Mouse (Mus musculus) frontal cortex, postnatal 25 days (tissue): ENCODE results near the gene Adar.

Experiments
- DNase-seq, 2 experiments: peaks; one replicate each; pipeline ENCODE4 v3.0.0; 2022; ENCODE audit warnings: low spot score in 2 of 2

Gene Adar

DNA sequence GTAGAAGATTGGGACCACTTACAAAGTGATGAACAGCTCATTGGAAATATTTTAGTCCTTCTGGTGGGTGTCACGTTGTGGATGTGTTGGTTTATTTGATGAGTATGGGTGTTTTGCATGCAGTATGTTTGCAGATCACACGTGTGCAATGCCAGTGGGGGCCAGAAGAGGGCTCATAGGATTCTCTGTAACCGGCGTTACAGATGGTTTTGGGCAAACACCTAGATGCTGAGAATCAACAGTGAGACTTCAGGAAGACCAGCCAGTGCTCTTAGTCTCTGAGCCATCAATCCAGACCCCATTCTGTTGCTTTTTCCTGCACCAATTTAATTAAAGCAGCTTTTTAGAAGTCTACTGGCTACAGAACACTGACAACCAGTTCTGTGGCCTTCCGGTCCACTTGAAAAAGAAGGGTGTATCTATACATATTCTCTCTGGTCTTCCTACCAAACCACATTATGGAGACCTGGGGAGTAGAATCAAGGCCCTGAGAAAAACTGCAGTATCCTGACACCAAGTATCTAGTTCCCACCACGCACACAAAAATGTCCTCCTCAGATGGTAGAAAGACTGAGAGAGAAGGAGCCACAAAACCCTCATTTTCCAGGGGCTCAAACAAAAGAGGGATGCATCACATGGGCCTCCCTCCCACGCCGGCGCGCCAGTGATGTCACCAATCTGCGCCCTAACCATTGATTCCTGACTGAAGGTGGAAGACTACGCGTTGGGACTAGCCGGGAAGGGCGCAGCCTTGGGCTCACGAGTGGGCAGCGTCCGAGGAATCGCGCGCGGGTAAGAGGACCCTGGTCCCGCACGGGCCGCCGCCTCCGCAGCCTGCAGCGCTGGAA lies at the start of gene Adar:
TSS of gene Adar (plus strand) at position 664 of the 848 bp plus-strand sequence.
- peak; percentile 88 to 94 for DNase-seq

DNA sequence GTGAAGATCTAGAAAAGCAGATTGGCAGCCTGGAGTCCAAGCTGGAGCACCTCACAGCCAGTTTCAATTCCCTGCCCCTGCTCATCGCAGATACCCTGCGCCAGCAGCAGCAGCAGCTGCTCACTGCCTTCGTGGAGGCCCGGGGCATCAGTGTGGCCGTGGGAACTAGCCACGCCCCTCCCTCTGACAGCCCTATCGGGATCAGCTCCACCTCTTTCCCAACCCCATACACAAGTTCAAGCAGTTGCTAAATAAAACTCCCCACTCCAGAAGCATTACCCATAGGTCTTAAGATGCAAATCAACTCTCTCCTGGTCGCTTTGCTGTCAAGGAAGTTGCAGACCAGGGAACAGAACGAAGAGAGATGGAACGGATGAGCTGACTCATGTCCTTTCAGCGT lies 47.7 kb upstream of the Adar start:
- DNase-seq = no peak

DNA sequence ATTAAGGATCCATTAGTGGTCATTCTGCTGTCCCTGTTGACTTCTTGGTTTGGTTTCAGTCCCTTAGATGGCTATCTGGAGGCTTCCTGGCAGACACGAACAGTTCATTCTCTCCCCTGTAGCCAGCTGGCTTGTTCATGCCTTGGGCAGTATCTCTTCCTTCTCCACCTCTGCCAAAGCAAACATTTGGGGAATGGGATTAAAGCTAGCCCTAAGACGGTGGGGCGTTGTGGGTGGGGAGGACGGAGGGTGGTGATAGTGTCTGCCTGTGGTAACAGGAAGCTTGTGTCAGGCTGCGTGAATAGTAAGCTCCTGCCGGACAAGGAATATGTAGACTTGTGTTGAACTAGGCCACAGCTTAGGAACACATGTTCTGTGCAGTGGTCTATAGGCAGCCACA lies 43.5 kb upstream of the Adar start:
- DNase-seq = no peak

DNA sequence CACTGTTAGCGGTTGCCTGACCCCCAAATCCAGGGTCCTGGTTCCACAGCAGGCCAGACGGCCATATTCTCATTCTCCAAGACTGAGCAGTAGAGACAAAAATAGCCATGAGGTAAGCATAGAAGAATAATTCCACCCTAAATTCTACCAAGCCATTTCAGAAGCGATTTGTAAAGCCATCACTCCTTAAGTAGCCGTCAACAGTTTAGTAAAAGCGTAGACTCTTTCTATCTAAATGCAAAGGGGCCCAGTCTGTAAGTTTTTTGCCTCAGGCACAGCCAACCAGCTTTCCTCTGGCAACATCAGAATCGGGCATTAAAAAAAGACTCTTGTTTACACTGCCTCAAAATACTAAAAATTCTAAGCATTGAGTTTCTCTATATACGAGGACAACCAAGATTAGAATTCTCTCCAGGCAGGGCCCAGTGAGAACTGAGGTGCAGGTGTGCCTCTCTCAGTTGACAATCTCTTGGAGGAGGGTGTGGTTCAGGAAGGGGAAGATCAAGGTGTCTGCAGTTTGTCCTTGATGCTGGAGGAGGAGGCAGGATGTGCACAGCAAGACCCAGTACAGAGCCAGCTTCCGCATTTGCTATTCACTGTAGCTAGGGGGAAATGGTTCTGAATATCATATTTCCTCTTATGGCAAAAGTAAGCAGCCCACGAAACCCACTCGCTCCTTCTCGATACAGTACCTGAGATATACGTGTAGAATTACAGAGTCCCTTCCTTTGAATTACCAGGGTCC lies 42.1 kb upstream of the Adar start:
- no peak for DNase-seq

DNA sequence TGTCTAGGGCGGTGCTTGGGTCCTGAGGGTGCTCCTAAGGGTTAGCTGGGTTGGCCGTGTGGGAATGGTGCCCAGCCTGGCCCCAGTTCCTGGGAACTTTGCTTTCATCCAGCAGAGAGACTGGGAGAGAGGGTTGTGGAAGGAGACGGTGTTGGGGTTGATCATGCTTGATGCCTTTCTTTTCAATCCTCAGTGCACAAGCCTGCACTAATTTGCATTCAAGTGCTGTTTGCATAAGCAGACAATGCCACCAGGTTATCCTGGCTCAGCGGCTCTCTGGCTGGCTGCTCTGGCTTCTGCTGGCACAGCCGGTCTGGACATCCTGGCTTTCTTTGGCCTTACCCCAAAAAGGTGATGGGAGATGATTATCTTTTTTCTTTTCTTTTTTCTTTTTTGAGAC lies 37.2 kb upstream of the Adar start:
- no peak for DNase-seq

DNA sequence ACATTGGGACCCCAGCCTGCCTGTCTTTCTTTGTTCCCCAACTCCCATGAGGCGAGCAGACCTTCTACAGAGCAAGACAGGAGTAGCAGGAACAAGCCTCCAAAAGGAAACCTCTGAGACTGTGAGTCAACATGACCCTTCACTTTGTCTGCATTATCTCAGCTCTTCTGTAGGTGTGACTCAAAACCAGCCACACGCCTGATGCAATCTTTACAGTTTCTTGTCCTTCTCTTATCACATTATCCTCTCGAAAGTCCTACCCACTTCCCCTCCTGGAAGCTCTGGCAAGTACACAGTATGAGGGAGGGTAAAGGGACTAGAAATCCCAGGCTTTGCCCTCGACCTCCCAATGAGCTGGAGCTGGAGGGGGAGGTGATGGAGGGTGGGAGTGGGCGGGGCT lies 28.8 kb upstream of the Adar start:
- no peak for DNase-seq

DNA sequence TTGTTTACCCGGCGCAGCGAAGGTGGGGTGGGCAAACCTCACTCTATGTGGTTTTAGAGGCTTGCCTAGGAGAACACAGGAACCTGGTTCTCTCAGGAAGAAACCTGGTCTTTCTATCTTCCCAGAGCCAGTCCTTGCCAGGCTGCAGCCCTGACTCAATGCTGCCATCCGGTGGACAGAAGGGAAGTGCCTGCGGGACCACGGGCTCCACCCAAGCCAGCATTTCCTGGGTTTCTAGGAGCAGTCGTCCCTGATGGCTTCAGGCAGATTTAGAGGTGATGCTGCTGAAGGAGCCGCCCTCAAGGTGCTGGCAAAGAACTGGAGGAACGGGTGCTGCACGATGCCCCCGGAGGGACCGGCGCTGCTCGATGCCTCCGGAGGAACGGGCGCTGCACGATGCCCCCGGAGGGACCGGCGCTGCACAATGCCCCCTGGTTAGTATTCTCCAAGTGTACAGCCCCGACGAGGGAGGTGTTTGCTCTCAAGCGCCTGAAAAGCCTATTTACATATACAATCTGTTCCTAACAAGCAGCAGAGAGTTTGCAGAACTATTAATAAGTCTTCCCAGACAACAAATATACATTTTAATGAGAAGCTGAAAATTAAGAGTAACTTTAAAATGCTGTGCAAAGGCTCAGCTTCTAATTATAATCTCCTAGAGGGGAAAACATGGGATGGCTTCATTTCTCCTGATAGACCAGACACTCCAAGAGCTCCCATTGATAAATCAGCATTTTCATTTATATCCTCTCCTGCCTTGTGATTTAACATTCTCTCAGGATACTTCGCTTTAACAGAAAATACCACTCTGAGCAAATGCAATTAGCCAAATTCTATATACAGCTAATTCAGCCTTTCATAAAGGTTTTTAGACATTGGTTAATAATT lies 25.9 kb upstream of the Adar start:
- peak; percentile 90 to 91 for DNase-seq

DNA sequence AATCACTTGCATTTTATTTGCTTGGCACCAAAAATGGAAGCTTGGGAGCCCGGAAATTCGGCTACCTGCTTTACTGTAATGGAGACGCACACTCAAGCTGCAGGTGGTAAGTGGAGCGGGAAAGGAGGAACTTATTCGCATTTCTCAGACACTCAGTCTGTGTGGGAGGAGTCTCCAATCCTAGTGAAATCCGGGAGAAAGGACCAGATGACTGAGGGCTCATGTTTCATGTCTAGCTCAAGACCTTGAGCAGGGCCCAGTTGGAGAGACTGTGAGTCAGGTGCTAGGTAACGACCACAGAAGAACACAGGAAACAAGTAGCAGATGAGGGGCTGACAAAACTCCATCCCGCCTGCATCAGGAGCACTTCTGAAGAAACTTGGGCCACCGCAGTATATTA lies 23.0 kb upstream of the Adar start:
- no peak for DNase-seq

DNA sequence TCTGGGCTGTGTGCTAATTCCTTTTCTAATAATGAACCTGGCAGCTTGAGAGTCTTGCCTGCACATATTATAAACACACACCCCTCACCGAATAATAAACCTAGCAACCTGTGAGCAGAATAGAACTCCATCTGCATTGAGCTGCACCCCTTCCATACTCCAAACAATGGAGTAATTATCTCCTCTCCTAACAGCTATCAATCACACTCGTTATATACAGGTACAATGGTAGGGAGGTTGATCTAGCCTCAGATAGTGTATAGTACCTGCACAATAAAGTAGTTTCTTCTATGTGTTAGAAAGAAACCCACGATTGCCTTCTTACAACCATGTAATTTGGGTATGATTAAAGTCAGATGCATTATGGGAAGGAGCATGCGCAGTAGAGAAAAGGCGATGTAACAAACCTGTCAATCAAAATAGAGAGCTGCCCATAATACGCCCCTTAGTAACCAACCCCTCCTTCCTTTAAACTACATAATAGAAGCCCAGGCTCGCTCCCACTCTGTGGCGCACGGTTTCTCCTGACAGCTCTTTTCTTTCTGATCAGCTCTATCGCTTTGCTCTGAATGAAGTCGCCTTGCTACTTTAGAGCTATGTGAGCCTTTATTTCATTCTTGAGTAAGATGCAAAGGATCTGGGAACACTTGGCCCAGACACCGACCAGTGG lies 18.5 kb upstream of the Adar start:
- DNase-seq = no peak

DNA sequence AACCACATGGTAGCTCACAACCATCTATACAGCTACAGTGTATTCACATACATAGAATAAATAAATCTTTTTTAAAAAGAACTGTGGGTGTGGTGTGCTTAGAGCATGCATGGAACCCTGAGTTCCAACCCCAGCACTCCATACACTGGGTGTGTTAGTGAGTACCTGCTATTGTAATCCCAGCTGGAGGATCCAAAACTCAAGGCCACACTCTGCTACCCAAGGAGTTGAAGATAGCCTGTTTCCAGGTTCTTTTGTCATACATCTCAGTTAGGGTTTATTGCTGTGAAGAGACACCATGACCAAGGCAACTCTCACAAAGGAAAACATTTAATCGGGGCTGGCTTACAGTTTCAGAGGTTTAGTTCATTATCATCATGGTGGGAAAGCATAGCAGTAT lies 15.9 kb upstream of the Adar start:
- no peak for DNase-seq

DNA sequence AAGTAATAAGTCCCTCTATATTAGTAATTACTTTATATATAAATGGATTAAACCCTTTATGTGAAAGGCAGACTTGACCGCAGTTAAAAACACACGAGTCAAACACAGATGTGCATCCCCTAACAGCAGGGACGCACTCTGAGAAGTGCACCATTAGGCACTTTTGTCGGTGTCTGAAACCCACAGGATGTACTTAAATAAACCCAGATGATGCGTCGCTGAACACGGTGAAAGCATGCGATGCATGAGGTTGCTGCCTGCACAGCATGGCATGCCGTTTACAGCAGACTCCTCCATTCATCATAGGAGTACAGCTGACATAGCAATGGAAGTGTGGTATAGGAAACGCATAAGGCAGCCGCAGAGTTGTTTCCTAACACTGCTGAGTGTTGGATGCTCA lies 14.4 kb upstream of the Adar start:
- no peak for DNase-seq

DNA sequence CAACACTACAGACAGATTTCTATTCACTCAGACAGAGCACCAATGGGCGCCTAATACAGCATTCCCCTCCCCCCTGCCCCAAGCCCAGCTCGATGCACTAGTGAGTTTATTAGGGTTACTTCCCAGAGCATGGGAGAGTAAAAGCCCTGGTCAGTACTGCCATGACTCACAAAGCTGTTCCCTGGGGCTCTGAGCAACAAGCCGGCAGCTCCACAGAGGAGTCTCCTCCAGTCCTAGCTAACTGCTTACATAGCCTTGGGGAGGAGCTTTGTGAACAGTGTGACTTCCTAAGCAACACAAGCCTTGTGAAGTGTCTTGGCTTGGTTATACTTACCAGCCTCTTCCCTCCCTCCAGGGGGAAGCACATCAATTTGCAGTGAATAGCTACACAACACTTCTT lies 11.2 kb upstream of the Adar start:
- DNase-seq = no peak

DNA sequence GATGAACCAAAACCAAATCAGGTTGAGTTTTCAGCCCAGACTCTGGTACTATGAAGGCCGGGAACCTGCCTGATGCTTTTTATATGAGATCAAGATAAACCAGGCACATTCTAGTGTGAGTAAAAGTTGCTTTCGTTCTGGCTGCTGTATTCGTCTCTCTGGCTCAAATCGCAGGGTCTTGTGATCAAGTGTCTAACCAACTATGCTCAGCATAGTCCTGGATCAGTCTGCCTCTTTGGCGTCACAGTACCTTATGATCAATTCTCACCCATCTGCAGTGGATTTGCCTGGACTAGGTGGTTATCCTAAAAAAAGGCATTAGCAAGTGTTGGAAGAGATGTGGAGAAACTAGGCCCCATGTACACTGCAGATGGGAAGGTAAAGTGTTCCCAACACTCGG lies 10.8 kb upstream of the Adar start:
- no peak for DNase-seq

DNA sequence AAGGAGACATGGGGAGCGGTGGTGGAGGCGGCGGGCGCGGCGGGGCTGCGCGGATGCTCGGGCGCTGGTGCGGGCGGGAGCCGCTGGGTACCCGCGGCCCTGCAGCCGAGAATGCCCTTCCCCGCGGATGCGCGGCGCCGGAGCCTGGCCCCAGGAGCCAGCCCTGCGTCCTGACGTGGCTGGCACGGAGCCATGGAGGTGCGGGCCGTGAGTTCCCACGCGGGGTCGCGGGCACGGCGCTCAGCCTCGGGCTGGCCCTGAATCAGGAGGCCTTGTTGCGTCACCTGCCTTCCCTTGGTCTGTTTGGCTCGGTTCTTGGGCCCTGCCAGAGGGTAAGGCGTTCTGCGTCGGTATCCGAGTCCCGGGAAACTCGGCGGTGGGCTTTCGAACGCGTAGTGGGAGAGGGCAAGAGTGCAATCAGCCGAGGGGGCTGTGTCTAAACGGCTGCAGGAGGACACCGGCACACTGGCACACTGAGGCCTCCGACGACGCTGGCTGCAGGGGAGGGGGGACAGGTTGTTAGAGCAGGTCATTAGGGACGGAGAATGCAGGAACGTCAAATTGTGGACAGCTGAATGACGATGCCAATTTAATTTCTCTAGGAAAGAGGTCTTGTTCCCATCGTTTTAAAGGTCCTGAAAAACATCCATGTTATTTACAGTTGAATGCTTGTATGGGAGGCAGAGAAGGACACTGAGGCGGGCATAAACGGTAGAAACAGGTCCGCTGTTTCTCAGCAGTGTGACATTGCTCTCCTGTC lies 565 bp downstream of the Adar start:
- peak in 1 of 2 experiments; percentile 55 for DNase-seq

DNA sequence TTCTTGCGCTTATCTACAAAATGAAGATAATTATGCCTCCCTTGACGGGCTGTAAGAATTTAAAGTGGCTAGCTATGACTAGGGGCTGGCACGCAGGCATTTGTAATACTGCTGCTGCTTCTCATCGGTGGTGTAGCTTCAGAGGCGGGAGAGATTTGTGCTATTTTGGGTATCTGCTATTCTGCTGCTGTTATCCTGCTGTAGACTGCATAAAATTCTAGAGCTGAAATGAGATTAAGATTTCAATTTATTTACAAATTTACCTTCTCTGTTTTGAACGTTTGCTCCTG lies 1.1 kb downstream of the Adar start:
- no peak for DNase-seq

DNA sequence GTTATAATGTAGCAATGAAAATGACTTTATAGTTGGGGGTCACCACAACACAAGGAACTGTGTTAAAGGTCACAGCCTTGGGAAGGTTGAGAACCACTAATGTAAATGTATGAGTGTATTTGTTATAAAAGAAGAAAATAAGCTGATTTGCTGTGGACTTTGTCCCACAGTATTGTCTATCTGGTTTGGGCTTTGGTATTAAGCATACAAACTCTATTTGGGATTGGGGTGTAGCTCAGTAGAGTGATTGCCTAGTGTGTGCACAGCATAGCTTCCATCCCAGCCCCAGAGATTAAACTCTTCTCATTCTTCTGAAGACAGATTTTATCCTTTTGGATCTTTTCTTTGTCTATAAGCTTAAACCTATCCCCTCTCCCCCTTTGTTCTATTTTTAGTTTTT lies 7.2 kb downstream of the Adar start:
- no peak for DNase-seq

DNA sequence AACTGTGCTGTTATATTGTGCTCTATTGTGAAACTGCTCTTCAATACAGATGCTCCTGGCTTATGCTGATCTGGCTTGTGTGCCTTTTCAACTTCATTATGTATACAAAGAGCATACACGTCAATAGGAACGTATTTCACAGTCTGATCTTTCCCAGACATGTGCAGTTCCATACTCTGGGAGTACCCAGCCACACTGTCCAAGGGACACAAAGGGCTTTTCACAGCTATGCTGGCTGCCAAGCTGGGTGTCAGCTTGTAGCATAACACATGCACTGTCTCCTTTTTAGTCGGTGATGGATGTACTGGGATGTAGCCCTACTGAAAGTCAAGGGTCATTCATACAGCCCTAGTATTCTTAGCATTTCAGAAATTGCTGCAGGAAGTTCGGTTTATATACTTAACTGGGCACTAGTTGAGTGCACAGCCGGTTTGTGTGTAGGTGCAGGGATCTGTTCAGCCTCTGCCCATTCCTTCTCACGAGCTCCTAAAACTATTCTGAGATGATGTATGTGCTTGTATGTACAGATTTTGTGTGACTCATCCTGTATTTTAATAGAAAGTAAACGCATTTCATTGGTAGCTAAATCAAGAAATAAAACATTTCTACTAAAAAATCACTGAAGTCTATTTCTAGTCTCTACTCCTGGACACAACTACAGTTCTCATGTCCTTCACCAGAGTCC lies 8.7 kb downstream of the Adar start:
- DNase-seq = no peak

DNA sequence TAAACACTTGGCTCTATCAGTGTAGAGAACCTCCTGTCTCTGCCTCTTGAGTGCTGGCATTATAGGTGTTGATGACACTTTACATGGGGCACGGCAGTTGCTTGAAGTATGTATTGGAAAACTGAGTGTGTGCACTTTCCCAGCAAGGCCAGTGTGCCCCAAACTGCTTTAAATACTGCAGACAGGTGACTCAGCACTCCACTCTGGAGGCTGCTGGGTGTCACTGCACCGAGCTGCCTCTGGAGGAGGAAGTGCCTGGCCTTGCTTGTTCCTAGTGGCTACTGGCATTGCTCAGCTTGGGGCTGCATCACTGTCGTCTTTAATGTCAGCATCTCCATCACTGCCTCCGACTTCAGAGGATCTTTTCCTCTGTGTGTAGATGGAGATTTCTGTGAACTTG lies 12.2 kb downstream of the Adar start:
- no peak for DNase-seq

DNA sequence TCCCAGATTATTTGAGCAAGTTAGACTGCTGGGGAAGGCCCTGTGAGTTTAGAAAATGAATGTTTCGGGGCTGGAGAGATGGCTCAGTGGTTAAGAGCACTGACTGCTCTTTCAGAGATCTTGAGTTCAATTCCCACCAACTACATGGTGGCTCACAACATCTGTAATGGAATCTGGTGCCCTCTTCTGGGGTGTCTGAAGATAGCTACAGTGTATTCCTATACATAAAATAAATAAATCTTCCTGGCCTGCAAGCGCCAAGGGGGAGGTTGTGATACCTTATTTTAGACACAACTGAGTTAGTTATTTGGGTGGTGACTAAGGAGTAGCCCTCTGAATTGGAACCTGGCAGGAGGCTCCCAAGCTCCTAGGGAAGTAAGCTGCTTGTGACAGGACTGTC lies 14.0 kb downstream of the Adar start:
- DNase-seq = no peak
